Mouse (Mus musculus) myocyte (in vitro differentiated cells): ENCODE data around the gene Slc44a1.

Source experiments
- CEBPB ChIP-seq: IDR thresholded peaks from 2 replicates; pipeline ENCODE4 v1.6.1; 2011; ENCODE audit warnings: mild to moderate bottlenecking, moderate library complexity; ENCODE audit not compliant: poor library complexity, insufficient read depth, severe bottlenecking
- E2F4 ChIP-seq: IDR thresholded peaks from one replicate; pipeline ENCODE4 v1.6.1; 2011; ENCODE audit warnings: mild to moderate bottlenecking, control low read depth, moderate library complexity; ENCODE audit not compliant: insufficient read depth
- MAX ChIP-seq: IDR thresholded peaks from one replicate; pipeline ENCODE4 v1.6.1; 2011; ENCODE audit warnings: low read depth, mild to moderate bottlenecking, control low read depth
- MYOD1 ChIP-seq, 3 experiments: IDR thresholded peaks; one replicate each; pipeline ENCODE4 v1.6.1; 2011; ENCODE audit warnings: control low read depth in 2 of 3, low read depth in 2 of 3, mild to moderate bottlenecking in 2 of 3, moderate library complexity in 1 of 3; ENCODE audit not compliant: insufficient read length in 2 of 3, control insufficient read depth in 1 of 3
- MYOG ChIP-seq, 3 experiments: IDR thresholded peaks; one replicate each; pipeline ENCODE4 v1.6.1; 2011; ENCODE audit warnings: control low read depth in 2 of 3, low read depth in 2 of 3, mild to moderate bottlenecking in 2 of 3; ENCODE audit not compliant: insufficient read length in 2 of 3, control insufficient read depth in 1 of 3, insufficient read depth in 1 of 3
- POLR2A ChIP-seq: IDR thresholded peaks from one replicate; pipeline ENCODE4 v1.6.1; 2011; ENCODE audit warnings: low read depth, mild to moderate bottlenecking, control low read depth, moderate library complexity; ENCODE audit not compliant: insufficient read length
- POLR2AphosphoS2 ChIP-seq: IDR thresholded peaks from one replicate; pipeline ENCODE4 v1.6.1; 2011; ENCODE audit warnings: low read depth, control low read depth; ENCODE audit not compliant: insufficient read length
- REST ChIP-seq: IDR thresholded peaks from one replicate; pipeline ENCODE4 v1.6.1; 2011; ENCODE audit warnings: mild to moderate bottlenecking, control low read depth, moderate library complexity; ENCODE audit not compliant: insufficient read depth, insufficient read length
- TCF12 ChIP-seq: IDR thresholded peaks from one replicate; pipeline ENCODE4 v1.6.1; 2011; ENCODE audit warnings: mild to moderate bottlenecking, control low read depth; ENCODE audit not compliant: poor library complexity, insufficient read depth, severe bottlenecking
- USF1 ChIP-seq: IDR thresholded peaks from one replicate; pipeline ENCODE4 v1.6.1; 2011; ENCODE audit warnings: low read depth, mild to moderate bottlenecking, control low read depth, moderate library complexity

GRCm38 (mm10) chr4:53637269-53637909, 197.2 kb downstream of the Slc44a1 start:
- TF ChIP-seq POLR2A (no peak), CEBPB (no peak), POLR2AphosphoS2 (no peak), USF1 (no peak), TCF12 (no peak), MAX (no peak), MYOD1 (IDR thresholded peaks at IDR 0.05; ENCODE audit: control insufficient read depth in 1 of 3, insufficient read length in 2 of 3, low read depth in 2 of 3) (peak in 1 of 3 experiments; percentile 49), REST (no peak), MYOG (IDR thresholded peaks at IDR 0.05; ENCODE audit: control insufficient read depth in 1 of 3, insufficient read depth in 1 of 3, insufficient read length in 2 of 3, low read depth in 2 of 3) (peak in 2 of 3 experiments; percentile 25 to 51), E2F4 (no peak)
